Mouse (Mus musculus) ES-Bruce4 (cell line): ENCODE results near the gene Esrrg.

Experiments used
- CTCF ChIP-seq: IDR thresholded peaks from one replicate; pipeline ENCODE4 v1.8.1; 2011; ENCODE audit warnings: low read depth, low read length
- EP300 ChIP-seq: IDR thresholded peaks from 2 replicates; pipeline ENCODE4 v1.6.1; 2011; ENCODE audit warnings: low read depth, low read length; ENCODE audit not compliant: insufficient read depth
- POLR2A ChIP-seq: IDR thresholded peaks from one replicate; pipeline ENCODE4 v1.8.1; 2011; ENCODE audit warnings: low read length; ENCODE audit not compliant: insufficient read depth

DNA sequence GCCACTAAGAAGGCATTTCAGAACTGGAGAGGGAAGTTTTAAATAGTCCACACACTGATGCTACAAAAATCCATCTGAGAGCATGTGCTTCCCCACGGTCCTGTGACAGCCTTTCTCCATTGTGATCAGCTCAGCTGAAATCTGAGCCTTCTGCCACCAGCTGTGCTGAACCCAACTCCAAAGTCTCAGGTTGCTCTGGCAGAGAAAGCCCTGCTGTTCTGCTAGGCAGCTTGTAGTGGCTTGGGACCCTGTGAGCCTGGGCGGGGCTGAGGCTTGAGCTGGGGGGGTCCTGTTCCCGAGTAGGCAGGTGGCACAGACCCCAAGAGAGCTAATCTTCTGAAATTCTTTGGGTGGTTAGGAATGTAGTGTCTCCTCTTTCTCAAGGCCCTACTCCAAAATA is 299.3 kb downstream of the Esrrg start:
- no peak for TF ChIP-seq CTCF
- TF ChIP-seq POLR2A: no peak
- no peak for TF ChIP-seq EP300
